Mouse (Mus musculus) testis, adult 2 months (tissue): Measurements from ENCODE around the gene Drd4.

Experiments used
- CTCF ChIP-seq: fragments of 200-500 bp; IDR thresholded peaks from 2 replicates; pipeline ENCODE4 v1.5.1; 2012; ENCODE audit warnings: low read depth, mild to moderate bottlenecking, inconsistent platforms, low read length, moderate library complexity; ENCODE audit not compliant: control insufficient read depth, insufficient read depth, insufficient replicate concordance
- POLR2A ChIP-seq: fragments of 200-500 bp; IDR thresholded peaks from 2 replicates; pipeline ENCODE4 v1.6.1; 2012; ENCODE audit warnings: low read depth, mild to moderate bottlenecking, inconsistent platforms, low read length, moderate library complexity; ENCODE audit not compliant: control insufficient read depth

- TF ChIP-seq CTCF = no peak
- no peak for TF ChIP-seq POLR2A
Observed at GRCm38 (mm10) chr7:141275356-141275755, 16.4 kb upstream of the Drd4 start.
